Mouse (Mus musculus): ENCODE results near the gene Gpn3. TPM values are rescaled to one million over a fixed set of nuclear protein-coding genes. Genes with fewer than 3 reads are reported as not detected.

Gpn3 gene
- polyA plus RNA-seq, 1 experiment from 2014 or later: 83.4 TPM

- WGBS: 2% methylated on average over 51 of the region's 51 CpGs
- Histone ChIP-seq H3K4me3 (peak within 1 kb of the TSS; percentile 95), H3K36me3 (peaks cover 10% of the 10 kb centered on the region), H3K9me3 (no peaks in the 10 kb centered on the region), H3K4me1 (peaks cover 13% of the 10 kb centered on the region), H3K27me3 (ENCODE audit: insufficient read depth, poor library complexity, severe bottlenecking) (no peaks in the 10 kb centered on the region), H3K27ac (peak within 1 kb of the TSS; percentile 96)
- DNase-seq (ENCODE audit: low spot score): peak; percentile 99
Observed at GRCm38 (mm10) chr5:122353807-122354491, 17.7 kb upstream of the Gpn3 start, which contains the start of the genes Rad9b and Vps29. Gene Rad9b, minus strand, starts transcription at chr5:122354233. Gene Vps29, plus strand, starts transcription at chr5:122354369.

GRCm38 (mm10) chr5:122354492-122355067 is 17.1 kb upstream of the Gpn3 start:
- peaks cover 15% of the 10 kb centered on the region for H3K36me3 ChIP-seq
- H3K27me3 ChIP-seq (ENCODE audit: insufficient read depth, poor library complexity, severe bottlenecking): no peaks in the 10 kb centered on the region
- DNase-seq (ENCODE audit: low spot score): no peak
- H3K4me1 ChIP-seq: peaks cover 13% of the 10 kb centered on the region
- WGBS: under 1% methylated on average over 55 of the region's 57 CpGs
- peak overlapping the region; percentile 96 for H3K27ac ChIP-seq
- H3K9me3 ChIP-seq: no peaks in the 10 kb centered on the region
- peak overlapping the region; percentile 95 for H3K4me3 ChIP-seq

- WGBS: under 1% methylated on average over 53 of the region's 53 CpGs
- H3K4me3 ChIP-seq: peak within 1 kb of the TSS; percentile 92
- DNase-seq (ENCODE audit: low spot score): peak; percentile 100
- no peaks in the 10 kb centered on the region for H3K27me3 ChIP-seq (ENCODE audit: insufficient read depth, poor library complexity, severe bottlenecking)
- peaks cover 17% of the 10 kb centered on the region for H3K4me1 ChIP-seq
- no peaks in the 10 kb centered on the region for H3K9me3 ChIP-seq
- H3K27ac ChIP-seq: peak within 1 kb of the TSS; percentile 94
- peaks cover 53% of the 10 kb centered on the region for H3K36me3 ChIP-seq
Observed at GRCm38 (mm10) chr5:122372192-122372769, 605 bp downstream of the Gpn3 start, which contains the start of gene Fam216a. Gene Fam216a, minus strand, starts transcription at chr5:122372364.

GRCm38 (mm10) chr5:122372878-122373277 is 1.2 kb downstream of the Gpn3 start:
- Histone ChIP-seq H3K9me3 (no peaks in the 10 kb centered on the region), H3K27ac (peak overlapping the region; percentile 94), H3K27me3 (ENCODE audit: insufficient read depth, poor library complexity, severe bottlenecking) (no peaks in the 10 kb centered on the region), H3K4me1 (peaks cover 17% of the 10 kb centered on the region), H3K36me3 (peaks cover 47% of the 10 kb centered on the region), H3K4me3 (peak overlapping the region; percentile 92)
- 6% methylated on average over 5 of the region's 5 CpGs for WGBS
- no peak for DNase-seq (ENCODE audit: low spot score)

GRCm38 (mm10) chr5:122377101-122377833 is 5.6 kb downstream of the Gpn3 start:
- DNase-seq (ENCODE audit: low spot score): no peak
- WGBS: 83% methylated on average over 4 of the region's 4 CpGs
- H3K27ac ChIP-seq: no peak overlapping the region
- peaks cover 70% of the 10 kb centered on the region for H3K36me3 ChIP-seq
- H3K27me3 ChIP-seq (ENCODE audit: insufficient read depth, poor library complexity, severe bottlenecking): no peaks in the 10 kb centered on the region
- no peak overlapping the region for H3K4me3 ChIP-seq
- H3K9me3 ChIP-seq: no peaks in the 10 kb centered on the region
- peaks cover 13% of the 10 kb centered on the region for H3K4me1 ChIP-seq

GRCm38 (mm10) chr5:122378171-122378570 is 6.5 kb downstream of the Gpn3 start:
- no peak overlapping the region for H3K4me3 ChIP-seq
- H3K27ac ChIP-seq: no peak overlapping the region
- peaks cover 9% of the 10 kb centered on the region for H3K4me1 ChIP-seq
- peaks cover 75% of the 10 kb centered on the region for H3K36me3 ChIP-seq
- H3K27me3 ChIP-seq (ENCODE audit: insufficient read depth, poor library complexity, severe bottlenecking): no peaks in the 10 kb centered on the region
- H3K9me3 ChIP-seq: no peaks in the 10 kb centered on the region
- DNase-seq (ENCODE audit: low spot score): no peak
- 92% methylated on average over 12 of the region's 12 CpGs for WGBS

GRCm38 (mm10) chr5:122379374-122380155 is 7.9 kb downstream of the Gpn3 start:
- no peak for DNase-seq (ENCODE audit: low spot score)
- 62% methylated on average over 11 of the region's 11 CpGs for WGBS
- Histone ChIP-seq H3K4me1 (no peaks in the 10 kb centered on the region; the same call in 1 of the 2 replicates), H3K27me3 (ENCODE audit: insufficient read depth, poor library complexity, severe bottlenecking) (no peaks in the 10 kb centered on the region), H3K4me3 (no peak overlapping the region), H3K27ac (no peak overlapping the region), H3K9me3 (no peaks in the 10 kb centered on the region), H3K36me3 (peaks cover 66% of the 10 kb centered on the region)

GRCm38 (mm10) chr5:122390006-122390405 is 18.3 kb downstream of the Gpn3 start:
- Histone ChIP-seq H3K27ac (no peak overlapping the region), H3K27me3 (ENCODE audit: insufficient read depth, poor library complexity, severe bottlenecking) (no peaks in the 10 kb centered on the region), H3K4me3 (no peak overlapping the region), H3K4me1 (peaks cover 9% of the 10 kb centered on the region), H3K36me3 (peaks cover 8% of the 10 kb centered on the region), H3K9me3 (no peaks in the 10 kb centered on the region)
- 89% methylated on average over 5 of the region's 5 CpGs for WGBS
- no peak for DNase-seq (ENCODE audit: low spot score)

GRCm38 (mm10) chr5:122390671-122391070 is 19.0 kb downstream of the Gpn3 start:
- DNase-seq (ENCODE audit: low spot score): no peak
- Histone ChIP-seq H3K27me3 (ENCODE audit: insufficient read depth, poor library complexity, severe bottlenecking) (no peaks in the 10 kb centered on the region), H3K4me1 (peaks cover 9% of the 10 kb centered on the region), H3K27ac (no peak overlapping the region), H3K9me3 (no peaks in the 10 kb centered on the region), H3K36me3 (peaks cover 10% of the 10 kb centered on the region), H3K4me3 (no peak overlapping the region)

GRCm38 (mm10) chr5:122391178-122391785 is 19.6 kb downstream of the Gpn3 start:
- WGBS: 49% methylated on average over 16 of the region's 16 CpGs
- peaks cover 10% of the 10 kb centered on the region for H3K36me3 ChIP-seq
- no peaks in the 10 kb centered on the region for H3K27me3 ChIP-seq (ENCODE audit: insufficient read depth, poor library complexity, severe bottlenecking)
- no peak for DNase-seq (ENCODE audit: low spot score)
- H3K4me1 ChIP-seq: peaks cover 9% of the 10 kb centered on the region
- H3K27ac ChIP-seq: peak overlapping the region; percentile 90
- H3K4me3 ChIP-seq: peak overlapping the region; percentile 96
- H3K9me3 ChIP-seq: no peaks in the 10 kb centered on the region

GRCm38 (mm10) chr5:122391786-122392180 is 20.1 kb downstream of the Gpn3 start, which contains the start of gene Arpc3:
Gene Arpc3, plus strand, starts transcription at chr5:122391878.
- Histone ChIP-seq H3K4me3 (peak within 1 kb of the TSS; percentile 96), H3K9me3 (no peaks in the 10 kb centered on the region), H3K4me1 (peaks cover 9% of the 10 kb centered on the region), H3K36me3 (peaks cover 14% of the 10 kb centered on the region), H3K27me3 (ENCODE audit: insufficient read depth, poor library complexity, severe bottlenecking) (no peaks in the 10 kb centered on the region), H3K27ac (peak within 1 kb of the TSS; percentile 90)
- WGBS: under 1% methylated on average over 39 of the region's 39 CpGs
- peak; percentile 90 for DNase-seq (ENCODE audit: low spot score)

All from heart, embryonic 10.5 days (tissue).